Mouse (Mus musculus): ENCODE measurements around the gene Hoxa4. TPM values are rescaled to one million over a fixed set of nuclear protein-coding genes. Genes with fewer than 3 reads are reported as not detected.

Gene Hoxa4
- total and polyA plus RNA-seq, 3 experiments, result 0.19 TPM; not detected in 2

DNA sequence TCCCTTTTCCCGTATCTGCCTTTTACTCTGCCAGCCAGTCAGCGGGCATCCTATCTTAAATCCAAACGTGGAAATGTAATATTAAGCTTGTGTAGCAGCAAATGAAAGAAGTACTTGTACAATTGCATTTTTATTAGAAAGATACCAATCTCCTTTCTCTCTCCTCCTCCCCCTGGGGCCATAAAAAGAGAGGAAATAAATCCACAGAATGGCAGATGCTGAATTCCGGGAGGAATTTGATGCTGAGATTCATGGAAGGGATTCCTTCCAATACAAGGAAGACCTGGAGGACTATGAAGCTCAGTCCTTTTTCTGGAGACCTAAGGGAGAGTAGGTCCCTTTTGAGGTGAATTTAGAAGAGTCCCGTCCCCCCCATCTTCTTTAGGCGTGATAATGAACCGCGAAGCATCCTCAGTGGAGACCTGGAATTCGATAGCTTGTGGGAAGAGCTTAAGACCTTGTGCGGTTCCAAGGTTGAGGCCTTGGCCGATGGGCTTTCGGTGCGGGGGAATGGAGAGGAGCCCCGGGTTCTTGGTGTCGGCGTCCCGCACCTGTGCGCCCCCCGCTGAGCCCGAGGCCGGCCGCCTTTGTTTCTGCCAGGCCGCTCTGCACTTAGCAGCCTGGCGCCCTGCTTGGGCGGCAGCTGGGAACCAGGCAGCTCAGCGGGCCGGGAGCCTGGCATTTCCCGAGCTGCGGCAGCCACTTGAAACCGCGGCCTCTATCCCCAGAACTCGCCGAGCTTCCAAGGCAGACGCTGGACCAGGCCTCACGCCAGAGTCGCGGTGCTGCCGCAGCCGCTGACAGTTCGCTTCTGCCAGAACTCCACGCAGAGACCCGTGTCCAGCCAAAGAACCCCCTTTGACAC, 23.1 kb downstream of the Hoxa4 start:
- Histone ChIP-seq H3K9me3 (replicated peaks; ENCODE audit: low read length) (peaks cover 3% of the 10 kb centered on the region), H3K27ac (ENCODE audit: insufficient read depth, low read depth) (no peak overlapping the region), H3K79me2 (replicated peaks; ENCODE audit: control insufficient read depth, extremely low read depth, insufficient read depth, poor library complexity, severe bottlenecking) (no peaks in the 10 kb centered on the region), H3K27me3 (replicated peaks) (no peaks in the 10 kb centered on the region), H3K4me3 (replicated peaks in 1 of 3; ENCODE audit: low read depth in 2 of 3, low read length in 2 of 3, poor library complexity in 1 of 3) (no peak overlapping the region), H3K36me3 (replicated peaks in 1 of 2; ENCODE audit: control insufficient read depth in 1 of 2, insufficient read depth in 1 of 2, low read length in 1 of 2) (peaks cover 5 to 40% of the 10 kb centered on the region in 2 experiments), H3K4me1 (ENCODE audit: control insufficient read depth in 1 of 2, insufficient read depth in 2 of 2) (no peaks in the 10 kb centered on the region), H3K4me2 (ENCODE audit: insufficient read depth, low read depth, poor library complexity, severe bottlenecking) (no peak overlapping the region), H3K9ac (ENCODE audit: insufficient read depth, low read depth) (no peak overlapping the region)
- in situ Hi-C loops (cut with MboI; ENCODE audit: low pct_ligation_motif_present, low pct_unique_long_range_greater_than_20kb, low sequenced_read_pairs) (no loop called here), dilution Hi-C loops (cut with MboI; ENCODE audit: extremely low pct_ligation_motif_present, extremely low pct_unique_long_range_greater_than_20kb, low sequenced_read_pairs) (no loop called here)
- TF ChIP-seq JUN (IDR thresholded peaks at IDR 0.05; ENCODE audit: insufficient read depth, low read depth, low read length) (no peak), IRF4 (IDR thresholded peaks at IDR 0.05; ENCODE audit: low read depth, low read length) (no peak), TBP (conservative IDR thresholded peaks at IDR 0.05; ENCODE audit: low read depth, low read length) (no peak), KAT2A (IDR thresholded peaks at IDR 0.05; ENCODE audit: insufficient replicate concordance, low read length) (no peak), USF2 (conservative IDR thresholded peaks at IDR 0.05; ENCODE audit: low read depth, low read length) (no peak), POLR2A (IDR thresholded peaks at IDR 0.05; ENCODE audit: low read depth, low read length) (no peak), ZC3H11A (IDR thresholded peaks at IDR 0.05; ENCODE audit: low read depth, low read length) (no peak), MAX (IDR thresholded peaks at IDR 0.05; ENCODE audit: low read length) (no peak), BHLHE40 (IDR thresholded peaks at IDR 0.05; ENCODE audit: low read depth, low read length) (no peak), E2F4 (IDR thresholded peaks at IDR 0.05; ENCODE audit: insufficient replicate concordance, low read depth, low read length) (no peak), MAZ (IDR thresholded peaks at IDR 0.05; ENCODE audit: low read depth, low read length) (no peak), TCF12 (IDR thresholded peaks at IDR 0.05; ENCODE audit: low read depth, low read length) (no peak), SMC3 (IDR thresholded peaks at IDR 0.05; ENCODE audit: low read depth, low read length) (no peak), ELF1 (IDR thresholded peaks at IDR 0.05; ENCODE audit: low read depth, low read length) (no peak), ETS1 (conservative IDR thresholded peaks at IDR 0.05; ENCODE audit: low read depth, low read length) (no peak)
- no peak for DNase-seq (ENCODE audit: extremely low read depth)

DNA sequence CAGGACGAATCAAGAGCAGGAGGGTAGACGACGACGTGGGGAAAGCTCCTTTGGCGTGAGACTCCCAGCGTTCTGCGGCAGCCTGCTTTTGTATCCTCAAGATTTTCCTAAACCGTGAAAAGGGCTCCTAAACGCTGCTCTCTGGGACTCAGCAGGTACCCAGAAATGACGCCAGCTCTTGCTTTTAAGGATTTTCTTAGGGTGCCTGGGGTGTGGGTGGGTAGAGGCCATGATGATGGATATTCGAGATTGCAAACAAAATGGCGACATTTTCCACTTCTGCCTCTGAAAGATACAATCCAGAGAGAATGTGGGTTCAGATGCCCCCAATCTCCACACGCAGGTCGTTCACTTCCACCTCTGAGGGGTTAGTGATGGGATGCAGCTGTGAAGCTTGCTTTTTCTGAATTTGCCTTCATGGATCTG, 23.8 kb downstream of the Hoxa4 start:
- H3K36me3 ChIP-seq (replicated peaks in 1 of 2; ENCODE audit: control insufficient read depth in 1 of 2, insufficient read depth in 1 of 2, low read length in 1 of 2), result peaks cover 9 to 47% of the 10 kb centered on the region in 2 experiments
- no peak for TF ChIP-seq USF1 (IDR thresholded peaks at IDR 0.05; ENCODE audit: low read depth, low read length)
- no peak for TF ChIP-seq POLR2A (IDR thresholded peaks at IDR 0.05; ENCODE audit: low read depth, low read length)
- TF ChIP-seq MAFK (IDR thresholded peaks at IDR 0.05; ENCODE audit: insufficient replicate concordance, low read length), result no peak
- no peak for TF ChIP-seq MAX (IDR thresholded peaks at IDR 0.05; ENCODE audit: low read length)
- TF ChIP-seq RAD21 (IDR thresholded peaks at IDR 0.05; ENCODE audit: low read depth, low read length), result no peak
- TF ChIP-seq CHD2 (IDR thresholded peaks at IDR 0.05; ENCODE audit: low read length), result no peak
- TF ChIP-seq MXI1 (IDR thresholded peaks at IDR 0.05; ENCODE audit: low read depth, low read length), result no peak
- no peak for TF ChIP-seq ZNF384 (IDR thresholded peaks at IDR 0.05; ENCODE audit: low read depth, low read length)
- no peak for TF ChIP-seq USF2 (conservative IDR thresholded peaks at IDR 0.05; ENCODE audit: low read depth, low read length)
- no peak for TF ChIP-seq TCF12 (IDR thresholded peaks at IDR 0.05; ENCODE audit: low read depth, low read length)
- TF ChIP-seq ELF1 (IDR thresholded peaks at IDR 0.05; ENCODE audit: low read depth, low read length), result no peak
- H3K27ac ChIP-seq (ENCODE audit: insufficient read depth, low read depth), result no peak overlapping the region
- in situ Hi-C loops (cut with MboI; ENCODE audit: low pct_ligation_motif_present, low pct_unique_long_range_greater_than_20kb, low sequenced_read_pairs) (no loop called here), dilution Hi-C loops (cut with MboI; ENCODE audit: extremely low pct_ligation_motif_present, extremely low pct_unique_long_range_greater_than_20kb, low sequenced_read_pairs) (no loop called here)
- no peak for DNase-seq (ENCODE audit: extremely low read depth)
- H3K9ac ChIP-seq (ENCODE audit: insufficient read depth, low read depth), result no peak overlapping the region
- H3K4me1 ChIP-seq (ENCODE audit: control insufficient read depth in 1 of 2, insufficient read depth in 2 of 2), result no peaks in the 10 kb centered on the region
- no peaks in the 10 kb centered on the region for H3K79me2 ChIP-seq (replicated peaks; ENCODE audit: control insufficient read depth, extremely low read depth, insufficient read depth, poor library complexity, severe bottlenecking)
- no peak overlapping the region for H3K4me2 ChIP-seq (ENCODE audit: insufficient read depth, low read depth, poor library complexity, severe bottlenecking)
- H3K4me3 ChIP-seq (replicated peaks in 1 of 3; ENCODE audit: low read depth in 2 of 3, low read length in 2 of 3, poor library complexity in 1 of 3), result no peak overlapping the region
- no peaks in the 10 kb centered on the region for H3K27me3 ChIP-seq (replicated peaks)
- peaks cover 3% of the 10 kb centered on the region for H3K9me3 ChIP-seq (replicated peaks; ENCODE audit: low read length)

All from CH12.LX (cell line).